Mouse (Mus musculus): ENCODE data around the gene Dmac2.

DNA sequence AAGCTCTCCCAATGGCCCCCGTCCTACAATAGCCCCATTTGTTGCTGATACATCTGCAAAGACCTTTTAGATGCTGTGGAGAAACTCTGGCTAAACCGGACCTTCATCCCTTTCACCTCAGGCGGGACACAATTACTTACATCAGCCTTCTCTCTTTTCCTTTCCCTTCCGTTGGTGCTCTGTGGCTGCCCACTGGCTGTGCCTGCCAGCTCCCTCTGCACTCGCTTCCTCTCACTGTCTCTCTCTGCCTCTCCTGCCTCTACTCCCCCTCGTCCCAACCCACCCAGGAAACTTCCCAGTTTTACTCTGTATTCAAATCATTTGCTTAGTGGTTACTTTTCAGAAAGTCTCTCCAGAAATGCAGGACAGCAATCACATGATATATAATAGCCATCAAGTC is 9.2 kb upstream of the Dmac2 start:
- TF ChIP-seq CTCF (IDR thresholded peaks at IDR 0.05; ENCODE audit: borderline replicate concordance, insufficient read depth, low read length) (no peak), POLR2A (IDR thresholded peaks at IDR 0.05; ENCODE audit: low read depth, low read length) (no peak)
